ENCODE assay signal across 19 mouse cellular contexts in genomic region chr6:34723250-34723904, GRCm38 (mm10).
"Had no signal": no experiment of that assay in that cellular context is flagged by ENCODE, and none has a peak within 500 bp of the region (broad histone marks: within the 10 kb centered on the region; RNA-seq: fewer than 3 reads in every experiment).

No protein-coding gene starts in this region.

- H3K27ac ChIP-seq: layer of hippocampus, adult 2 months; liver, embryonic 14.5 days; lung, embryonic 15.5 days; macrophage; midbrain, embryonic 12.5 days; midbrain, embryonic 15.5 days; neural tube, embryonic 12.5 days; neural tube, embryonic 15.5 days; stomach, postnatal 0 days had no signal

- H3K27me3 ChIP-seq: lung, embryonic 15.5 days; midbrain, embryonic 12.5 days; midbrain, embryonic 15.5 days; neural tube, embryonic 12.5 days; neural tube, embryonic 15.5 days had no signal

- H3K4me1 ChIP-seq: midbrain, embryonic 15.5 days had no signal

- ATAC-seq: midbrain, embryonic 15.5 days had no signal

- DNase-seq: kidney, postnatal 25 days; layer of hippocampus, adult 9-11 months; lung, postnatal 14 days; right cerebral cortex, adult 18-20 months; right cerebral cortex, postnatal 14 days; right cerebral cortex, postnatal 4 days; thymus, adult 2 months; thymus, postnatal 14 days; thymus, postnatal 4 days had no signal

- H3K4me3 ChIP-seq: layer of hippocampus, adult 2 months; lung, embryonic 15.5 days; midbrain, embryonic 12.5 days; midbrain, embryonic 15.5 days; neural tube, embryonic 12.5 days; neural tube, embryonic 15.5 days had no signal

- H3K9me3 ChIP-seq: lung, embryonic 15.5 days; midbrain, embryonic 12.5 days; midbrain, embryonic 15.5 days; neural tube, embryonic 12.5 days; neural tube, embryonic 15.5 days had no signal

- H3K36me3 ChIP-seq: lung, embryonic 15.5 days; midbrain, embryonic 12.5 days; midbrain, embryonic 15.5 days; neural tube, embryonic 12.5 days; neural tube, embryonic 15.5 days had no signal

- H3K4me2 ChIP-seq: liver, embryonic 11.5 days; lung, embryonic 15.5 days; midbrain, embryonic 12.5 days; midbrain, embryonic 15.5 days; neural tube, embryonic 12.5 days; neural tube, embryonic 15.5 days had no signal

- H3K9ac ChIP-seq: liver, embryonic 14.5 days; lung, embryonic 15.5 days; midbrain, embryonic 12.5 days; midbrain, embryonic 15.5 days; neural tube, embryonic 12.5 days; neural tube, embryonic 15.5 days had no signal
